Mouse (Mus musculus) embryonic facial prominence, embryonic 11.5 days (tissue): ENCODE measurements around the gene Pla2g2c. TPM values are rescaled to one million over a fixed set of nuclear protein-coding genes. Genes with fewer than 3 reads are reported as not detected.

Source experiments
- ATAC-seq: fragments of 200-750 bp; cut with Nextera tagmentation; replicated peaks from 2 replicates; pipeline ENCODE4 v1.8.0; 2017; ENCODE audit warnings: low read depth; ENCODE audit not compliant: insufficient number of reproducible peaks, low FRiP score, low TSS enrichment
- DNase-seq: peaks from one replicate; pipeline ENCODE4 v3.0.0-alpha.2; 2015; ENCODE audit warnings: low spot score
- H3K27ac ChIP-seq: fragments of 300-500 bp; sonication (generic); replicated peaks from 2 replicates; pipeline ENCODE4 v1.5.1; 2014; ENCODE audit warnings: mild to moderate bottlenecking, low read depth, low read length, control low read depth
- H3K27me3 ChIP-seq: fragments of 300-500 bp; sonication (generic); 2 replicates; pipeline ENCODE4 v1.6.1; 2014; ENCODE audit warnings: mild to moderate bottlenecking, low read length, moderate library complexity, mixed read lengths; ENCODE audit not compliant: control insufficient read depth, insufficient read depth
- H3K36me3 ChIP-seq: fragments of 300-500 bp; sonication (generic); replicated peaks from 2 replicates; pipeline ENCODE4 v1.6.1; 2014; ENCODE audit warnings: low read depth, mild to moderate bottlenecking, low read length, moderate library complexity, mixed read lengths; ENCODE audit not compliant: control insufficient read depth, insufficient read depth
- H3K4me1 ChIP-seq: fragments of 300-500 bp; sonication (generic); 2 replicates; pipeline ENCODE4 v1.6.1; 2014; ENCODE audit warnings: low read length, mixed read lengths; ENCODE audit not compliant: control insufficient read depth, insufficient read depth
- H3K4me2 ChIP-seq: fragments of 300-500 bp; sonication (generic); 2 replicates; pipeline ENCODE4 v1.6.1; 2014; ENCODE audit warnings: low read depth, mild to moderate bottlenecking, control low read depth, low read length, moderate library complexity
- H3K4me3 ChIP-seq: fragments of 300-500 bp; sonication (generic); 2 replicates; pipeline ENCODE4 v1.5.1; 2014; ENCODE audit warnings: low read depth, low read length, control low read depth
- H3K9ac ChIP-seq: fragments of 300-500 bp; sonication (generic); replicated peaks from 2 replicates; pipeline ENCODE4 v1.6.1; 2014; ENCODE audit warnings: mild to moderate bottlenecking, control low read depth, low read length
- H3K9me3 ChIP-seq: fragments of 300-500 bp; sonication (generic); replicated peaks from 2 replicates; pipeline ENCODE4 v1.6.1; 2016; ENCODE audit warnings: mild to moderate bottlenecking, low read length, inconsistent platforms, mixed read lengths; ENCODE audit not compliant: control insufficient read depth
- WGBS: fragments of 180-500 bp; shearing (Covaris S2); extraction: QIAGEN DNeasy Blood & Tissue Kit; methylation state at CpG from one replicate; pipeline ENCODE4 v1.1.7; 2014; 5-methylcytosine and 5-hydroxymethylcytosine counted together
- polyA plus RNA-seq: library from polyadenylated mRNA; unstranded; fragments of >200 nt; fragmentation: Nextera tagmentation; extraction: Ambion mirVana; gene quantifications from 2 replicates; pipeline ENCODE4 v1.2.1, GENCODE M21; 2014

The Pla2g2c gene
- polyA plus RNA-seq, 1 experiment from 2014 or later = 0.48 TPM

- Histone ChIP-seq H3K4me3 (no peak overlapping the region), H3K27ac (no peak overlapping the region), H3K9ac (no peak overlapping the region), H3K9me3 (no peaks in the 10 kb centered on the region), H3K36me3 (no peaks in the 10 kb centered on the region), H3K27me3 (no peaks in the 10 kb centered on the region), H3K4me2 (no peak overlapping the region), H3K4me1 (no peaks in the 10 kb centered on the region)
- no peak for ATAC-seq
- no peak for DNase-seq
- whole genome bisulfite sequencing = 89% methylated on average over 5 of the region's 5 CpGs
Observed at GRCm38 (mm10) chr4:138780300-138780699, 55.7 kb downstream of the Pla2g2c start.

- Histone ChIP-seq H3K36me3 (no peaks in the 10 kb centered on the region), H3K4me1 (no peaks in the 10 kb centered on the region), H3K4me2 (no peak overlapping the region), H3K9me3 (no peaks in the 10 kb centered on the region), H3K27ac (no peak overlapping the region), H3K27me3 (no peaks in the 10 kb centered on the region), H3K4me3 (no peak overlapping the region), H3K9ac (no peak overlapping the region)
- WGBS = 81% methylated on average over 6 of the region's 6 CpGs
- DNase-seq (no peak), ATAC-seq (no peak)
Observed at GRCm38 (mm10) chr4:138782098-138782497, 57.5 kb downstream of the Pla2g2c start.

GRCm38 (mm10) chr4:138785721-138786120, 61.1 kb downstream of the Pla2g2c start:
- no peaks in the 10 kb centered on the region for H3K36me3 ChIP-seq
- H3K9ac ChIP-seq = no peak overlapping the region
- no peaks in the 10 kb centered on the region for H3K27me3 ChIP-seq
- no peak overlapping the region for H3K27ac ChIP-seq
- ATAC-seq (no peak), DNase-seq (no peak)
- H3K4me1 ChIP-seq = no peaks in the 10 kb centered on the region
- H3K4me3 ChIP-seq = no peak overlapping the region
- no peaks in the 10 kb centered on the region for H3K9me3 ChIP-seq
- 65% methylated on average over 4 of the region's 4 CpGs for WGBS
- H3K4me2 ChIP-seq = no peak overlapping the region

GRCm38 (mm10) chr4:138786141-138786540, 61.5 kb downstream of the Pla2g2c start:
- H3K9me3 ChIP-seq = no peaks in the 10 kb centered on the region
- H3K36me3 ChIP-seq = no peaks in the 10 kb centered on the region
- H3K4me2 ChIP-seq = no peak overlapping the region
- no peaks in the 10 kb centered on the region for H3K4me1 ChIP-seq
- DNase-seq (no peak), ATAC-seq (no peak)
- H3K27ac ChIP-seq = no peak overlapping the region
- no peak overlapping the region for H3K9ac ChIP-seq
- WGBS = 75% methylated on average over 4 of the region's 4 CpGs
- H3K27me3 ChIP-seq = no peaks in the 10 kb centered on the region
- no peak overlapping the region for H3K4me3 ChIP-seq

GRCm38 (mm10) chr4:138788381-138788780, 63.8 kb downstream of the Pla2g2c start:
- Histone ChIP-seq H3K9me3 (no peaks in the 10 kb centered on the region), H3K27ac (no peak overlapping the region), H3K4me2 (no peak overlapping the region), H3K9ac (no peak overlapping the region), H3K36me3 (no peaks in the 10 kb centered on the region), H3K27me3 (no peaks in the 10 kb centered on the region), H3K4me1 (no peaks in the 10 kb centered on the region), H3K4me3 (no peak overlapping the region)
- 80% methylated on average over 4 of the region's 4 CpGs for WGBS
- no peak for DNase-seq
- ATAC-seq = no peak

- WGBS = 76% methylated on average over 6 of the region's 6 CpGs
- H3K36me3 ChIP-seq = no peaks in the 10 kb centered on the region
- H3K27me3 ChIP-seq = no peaks in the 10 kb centered on the region
- no peaks in the 10 kb centered on the region for H3K4me1 ChIP-seq
- H3K4me3 ChIP-seq = no peak overlapping the region
- H3K9me3 ChIP-seq = no peaks in the 10 kb centered on the region
- H3K9ac ChIP-seq = no peak overlapping the region
- ATAC-seq (no peak), DNase-seq (no peak)
- no peak overlapping the region for H3K27ac ChIP-seq
- no peak overlapping the region for H3K4me2 ChIP-seq
Observed at GRCm38 (mm10) chr4:138791452-138791851, 66.9 kb downstream of the Pla2g2c start.

GRCm38 (mm10) chr4:138792599-138792998, 68.0 kb downstream of the Pla2g2c start:
- Histone ChIP-seq H3K27ac (no peak overlapping the region), H3K9me3 (no peaks in the 10 kb centered on the region), H3K4me3 (no peak overlapping the region), H3K27me3 (no peaks in the 10 kb centered on the region), H3K36me3 (no peaks in the 10 kb centered on the region), H3K4me2 (no peak overlapping the region), H3K9ac (no peak overlapping the region), H3K4me1 (no peaks in the 10 kb centered on the region)
- 65% methylated on average over 9 of the region's 9 CpGs for WGBS
- no peak for ATAC-seq
- peak; percentile 56 for DNase-seq

GRCm38 (mm10) chr4:138793276-138793675, 68.7 kb downstream of the Pla2g2c start:
- peak; percentile 42 for DNase-seq
- ATAC-seq = no peak
- 67% methylated on average over 2 of the region's 2 CpGs for WGBS
- Histone ChIP-seq H3K27me3 (no peaks in the 10 kb centered on the region), H3K9me3 (no peaks in the 10 kb centered on the region), H3K4me2 (no peak overlapping the region), H3K4me1 (no peaks in the 10 kb centered on the region), H3K9ac (no peak overlapping the region), H3K4me3 (no peak overlapping the region), H3K27ac (no peak overlapping the region), H3K36me3 (no peaks in the 10 kb centered on the region)
